Mouse (Mus musculus) kidney, adult 9 months (tissue): Measurements from ENCODE around the gene Jup.
A peak's percentile ranks its signal among the peaks of the same experiment; 100 is the strongest.

Source experiments
- DNase-seq: peaks from one replicate; pipeline ENCODE4 v3.0.0; 2022

Jup gene

DNA sequence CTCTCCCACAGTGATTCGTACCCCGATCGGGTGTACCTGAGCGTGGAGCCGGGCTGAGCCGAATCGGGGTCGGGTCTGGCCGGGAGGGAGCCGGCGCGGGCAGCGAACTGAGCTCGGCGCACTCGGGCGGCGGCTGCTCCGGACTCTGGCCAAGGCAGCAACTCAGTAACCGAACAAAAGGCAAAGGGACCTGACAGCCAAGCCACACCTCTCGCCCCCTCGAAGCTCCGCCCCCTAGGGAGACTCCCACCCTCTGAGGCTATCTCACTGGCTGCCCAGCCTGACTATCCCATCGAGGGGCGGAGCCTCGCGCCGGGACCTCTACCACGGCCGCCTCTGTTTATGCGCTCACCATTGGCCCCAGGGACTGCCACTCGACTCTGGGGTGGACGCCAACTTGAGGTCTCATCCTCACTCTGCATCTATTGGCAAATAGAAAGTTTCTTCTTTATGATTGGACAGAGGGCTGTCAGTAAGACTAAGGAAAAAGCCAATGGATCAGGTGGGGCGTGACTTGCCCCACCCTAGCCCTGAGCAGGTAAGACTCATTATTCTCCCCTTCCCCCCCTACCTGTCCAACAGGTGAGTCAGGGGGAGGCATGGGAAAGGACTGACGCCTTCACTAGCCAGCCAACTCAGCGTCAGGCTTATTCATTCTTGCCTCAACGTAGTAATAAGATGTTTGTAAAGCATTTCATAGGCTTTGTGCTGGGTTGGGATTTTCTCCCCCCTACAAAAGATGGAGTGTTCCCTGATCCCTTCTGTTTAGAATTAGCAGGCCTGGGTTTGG, at the start of gene Jup:
Gene Jup (minus strand): TSS at position 164 of the 790 bp plus-strand sequence.
- DNase-seq, result peak; percentile 100

DNA sequence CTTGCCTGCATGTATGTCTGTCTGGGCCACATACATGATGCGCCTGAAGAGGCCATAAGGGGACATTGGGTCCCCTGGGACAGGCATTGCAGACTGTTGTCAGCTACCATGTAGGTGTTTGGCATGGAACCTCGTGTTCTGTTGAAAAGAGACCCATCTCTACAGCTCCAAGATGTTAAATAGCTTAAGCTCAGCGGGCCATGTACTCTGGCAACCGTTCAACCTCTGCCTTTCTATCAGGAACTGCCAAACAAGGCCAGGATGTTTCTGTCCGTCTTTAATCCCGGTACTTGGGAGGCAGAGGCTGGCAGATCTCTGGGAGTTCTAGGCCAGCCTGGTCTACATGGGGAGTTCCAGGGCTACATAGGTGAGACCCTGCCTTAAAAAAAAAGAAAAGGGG, 45.1 kb upstream of the Jup start:
- DNase-seq, result peak; percentile 45

DNA sequence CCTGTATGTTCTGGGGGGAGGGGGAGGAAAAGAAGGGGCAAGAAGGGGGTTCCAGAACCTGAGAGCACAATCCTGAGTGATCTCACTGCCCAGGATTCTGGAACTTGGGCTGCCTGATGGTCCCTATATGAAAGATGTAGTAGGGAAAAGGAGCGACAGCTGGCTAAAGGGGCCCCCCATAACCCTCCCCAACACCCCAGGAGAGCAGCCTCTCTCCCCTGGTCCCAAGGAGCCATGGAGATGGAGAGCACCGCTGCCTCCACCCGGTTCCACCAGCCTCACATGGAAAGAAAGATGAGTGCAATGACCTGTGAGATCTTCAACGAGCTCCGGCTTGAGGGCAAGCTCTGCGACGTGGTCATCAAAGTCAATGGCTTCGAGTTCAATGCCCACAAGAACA, 44.2 kb upstream of the Jup start, which contains the start of the genes Nt5c3b and Klhl10:
Gene Nt5c3b (minus strand): TSS at position 12 of the 400 bp plus-strand sequence.
Gene Klhl10 (plus strand): TSS at position 121 of the 400 bp plus-strand sequence.
- no peak for DNase-seq

DNA sequence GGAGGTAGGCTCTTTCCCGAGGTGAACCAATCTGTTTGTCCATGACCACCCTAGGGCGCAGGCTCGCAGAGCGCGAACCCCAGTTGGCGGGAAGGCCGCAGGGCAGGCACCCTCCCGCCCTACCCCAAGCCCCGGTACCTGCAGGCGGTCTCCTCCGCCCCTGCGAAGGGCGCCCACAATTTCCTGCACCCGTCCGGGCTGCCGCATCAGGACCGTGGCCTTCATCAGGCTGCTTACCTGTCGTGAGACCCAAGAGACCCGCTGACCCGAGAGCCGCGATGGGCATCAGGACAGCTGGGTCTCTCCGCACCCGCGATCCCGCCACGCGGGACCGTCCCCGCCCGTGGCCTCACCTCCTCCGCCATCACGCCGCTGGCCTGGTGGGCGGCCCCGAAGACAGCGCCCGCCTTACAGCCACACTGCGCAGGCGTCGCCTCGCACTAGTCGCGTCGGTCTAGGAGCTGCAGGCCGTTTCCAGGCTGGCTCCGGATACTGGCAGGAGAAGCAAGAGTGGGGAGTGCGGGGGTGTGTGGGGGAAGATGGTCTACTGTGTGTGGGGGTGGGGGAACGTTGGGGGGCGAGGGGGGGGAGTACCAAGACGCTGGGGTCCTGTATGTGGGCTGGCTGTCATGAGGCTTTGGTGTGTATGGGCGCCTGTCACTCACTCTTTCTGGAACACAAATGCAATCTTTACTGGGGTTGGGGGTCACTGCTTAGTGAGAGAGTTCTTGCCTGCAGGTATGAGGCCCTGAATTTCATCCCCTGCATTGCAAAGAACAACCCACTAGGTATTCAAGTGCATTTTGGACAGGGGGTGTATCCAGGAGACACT, 43.3 kb upstream of the Jup start:
- DNase-seq, result peak; percentile 71

DNA sequence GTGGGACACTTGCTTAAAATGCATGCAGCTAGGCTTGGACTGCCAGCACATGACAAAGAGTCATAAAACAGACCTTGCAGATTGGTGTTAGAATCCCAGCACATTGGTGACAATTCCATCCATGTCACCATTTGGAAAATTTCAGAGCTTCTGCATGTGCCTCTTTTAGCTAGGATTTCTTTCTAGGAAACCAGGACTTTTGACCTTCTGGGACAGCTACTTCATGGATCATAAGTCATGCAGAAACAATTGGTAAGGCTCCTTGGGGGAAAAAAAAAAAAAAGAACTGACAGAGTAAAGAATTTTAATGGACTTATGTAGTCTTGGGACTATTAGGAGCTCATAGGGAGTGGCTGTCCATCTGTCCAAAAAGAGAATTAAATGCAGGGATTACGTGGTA, 40.3 kb upstream of the Jup start:
- peak; percentile 63 for DNase-seq

DNA sequence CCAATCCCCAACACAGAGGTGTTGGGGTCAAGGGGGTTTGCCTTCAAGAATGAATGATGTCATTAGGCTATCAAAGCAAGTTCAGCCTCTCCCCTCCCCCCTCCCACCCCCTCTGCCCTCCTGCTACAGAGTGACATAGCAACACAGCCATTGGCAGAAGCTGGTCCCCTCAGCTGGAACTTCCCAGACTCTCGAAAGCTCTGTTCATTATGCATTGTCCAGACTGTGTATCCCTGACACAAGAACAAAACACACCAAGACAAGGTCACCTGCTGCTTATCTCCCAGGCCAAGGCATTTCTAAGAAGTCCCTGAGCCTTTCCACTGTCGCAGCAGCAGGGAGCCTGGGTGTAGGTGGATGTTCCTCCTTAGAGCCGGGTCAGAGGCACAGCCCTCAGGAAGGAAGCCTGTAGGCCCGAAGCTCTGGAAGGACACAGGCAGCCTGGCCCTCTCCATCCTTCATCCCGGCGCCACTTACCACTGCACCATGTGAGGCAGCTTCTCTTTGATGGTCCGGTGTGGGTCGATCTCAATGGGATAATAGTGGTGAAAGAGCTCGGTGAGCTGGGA, 38.2 kb upstream of the Jup start:
- DNase-seq, result no peak

DNA sequence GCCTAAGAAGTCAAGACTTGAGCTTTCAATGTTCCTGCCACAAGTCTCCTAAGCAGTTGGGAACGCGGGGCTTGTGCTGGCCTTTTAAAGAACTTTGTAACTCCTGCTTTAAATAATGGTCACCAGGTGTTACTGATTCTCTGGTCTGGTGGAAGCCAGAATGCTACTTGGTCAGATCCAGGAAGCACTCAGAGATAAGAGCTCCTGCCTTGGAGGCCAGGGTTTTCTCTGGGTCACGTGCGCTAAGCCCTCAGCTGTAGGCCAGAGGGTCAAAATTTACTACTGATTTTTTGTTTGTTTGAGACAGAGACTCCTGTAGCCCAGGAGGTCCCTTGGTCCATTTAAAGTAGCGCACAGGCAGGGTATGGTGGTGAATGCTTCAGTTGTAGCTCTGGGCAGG, 34.4 kb upstream of the Jup start:
- DNase-seq, result no peak

DNA sequence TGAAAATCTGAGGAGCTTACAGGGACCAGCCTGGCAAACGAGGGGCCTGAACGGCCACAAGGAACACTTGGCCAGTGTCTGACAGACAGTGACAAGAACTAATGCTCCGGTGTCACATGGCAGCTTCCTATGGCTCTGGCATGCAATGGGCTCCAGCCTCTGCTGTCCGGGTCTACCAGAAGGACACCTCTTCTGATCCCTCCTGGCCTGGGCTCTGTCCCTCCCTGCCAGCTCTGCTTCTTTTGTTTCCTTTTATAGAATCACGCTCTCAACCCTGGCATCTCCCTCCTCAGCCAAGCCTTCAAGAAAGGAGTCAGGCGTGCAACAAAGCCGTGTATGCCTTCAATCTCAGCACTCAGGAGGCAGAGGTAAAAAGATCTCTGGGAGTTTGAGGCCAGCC, 32.5 kb upstream of the Jup start:
- DNase-seq, result no peak

DNA sequence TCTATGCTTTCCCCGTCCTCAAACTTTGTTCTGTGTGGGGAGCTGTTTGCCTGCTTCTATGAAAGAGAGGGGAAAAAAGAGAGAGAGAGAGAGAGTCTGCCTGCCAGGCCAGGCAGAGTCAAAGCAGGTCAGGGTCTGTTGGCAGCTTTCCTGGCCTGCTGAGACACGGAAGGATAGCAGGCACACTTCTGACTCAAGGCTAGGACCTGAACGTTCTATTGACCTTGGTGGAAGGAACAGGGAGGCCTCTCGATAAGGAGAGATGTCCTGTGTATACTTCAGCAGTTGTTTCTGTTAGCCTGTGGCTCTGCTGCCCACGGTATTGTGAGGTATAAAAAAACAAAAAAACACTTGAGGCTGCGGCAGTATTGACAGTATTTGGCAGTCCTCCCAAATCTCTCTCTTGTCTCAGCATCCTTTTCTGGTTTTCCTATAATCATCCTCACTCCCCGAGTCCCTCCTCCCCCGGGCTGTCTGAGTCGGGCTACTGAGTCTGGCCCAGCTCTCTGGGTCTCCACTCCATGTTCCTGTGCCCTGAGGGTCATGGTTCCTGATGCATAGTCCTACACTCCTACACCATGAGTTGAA, 31.1 kb upstream of the Jup start:
- no peak for DNase-seq

DNA sequence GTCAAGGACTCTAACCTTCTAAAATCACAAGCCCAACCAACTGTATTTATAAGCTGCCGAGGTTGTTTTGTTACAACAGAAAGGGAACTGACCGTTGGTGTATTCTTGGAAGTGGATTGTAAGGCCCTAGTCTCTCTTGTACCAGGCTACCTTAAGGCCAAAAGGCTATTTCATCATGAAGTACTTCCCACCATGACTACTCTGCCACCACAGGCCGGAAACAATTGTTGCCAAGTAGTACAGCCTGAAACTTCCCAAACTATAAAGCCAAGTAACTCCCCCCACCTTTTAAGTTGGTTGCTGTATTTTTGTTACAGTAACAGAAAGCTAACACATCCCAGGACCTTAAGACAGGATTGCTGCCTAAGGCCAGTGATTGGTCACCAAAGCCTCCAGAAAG, 29.3 kb upstream of the Jup start:
- DNase-seq, result no peak

DNA sequence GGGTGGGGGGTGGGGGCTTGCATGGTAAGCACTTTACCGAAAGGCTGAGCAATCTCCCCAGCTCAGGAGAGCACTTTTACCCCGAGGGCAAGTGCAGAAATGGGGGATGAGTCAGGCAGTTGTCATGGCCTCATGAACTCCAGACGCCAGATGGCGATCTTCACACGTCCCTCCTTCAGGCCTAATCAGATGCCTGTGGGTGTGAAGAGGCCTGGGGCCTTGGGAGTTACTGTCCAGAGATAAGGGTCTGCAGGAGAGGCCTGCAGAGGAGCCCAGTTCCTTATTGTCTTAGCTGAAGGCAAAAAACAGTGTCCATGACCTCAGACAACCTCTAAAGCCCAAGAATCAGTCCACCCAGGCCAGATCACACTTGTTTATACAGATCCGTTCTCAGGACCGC, 28.3 kb upstream of the Jup start:
- DNase-seq, result peak; percentile 81

DNA sequence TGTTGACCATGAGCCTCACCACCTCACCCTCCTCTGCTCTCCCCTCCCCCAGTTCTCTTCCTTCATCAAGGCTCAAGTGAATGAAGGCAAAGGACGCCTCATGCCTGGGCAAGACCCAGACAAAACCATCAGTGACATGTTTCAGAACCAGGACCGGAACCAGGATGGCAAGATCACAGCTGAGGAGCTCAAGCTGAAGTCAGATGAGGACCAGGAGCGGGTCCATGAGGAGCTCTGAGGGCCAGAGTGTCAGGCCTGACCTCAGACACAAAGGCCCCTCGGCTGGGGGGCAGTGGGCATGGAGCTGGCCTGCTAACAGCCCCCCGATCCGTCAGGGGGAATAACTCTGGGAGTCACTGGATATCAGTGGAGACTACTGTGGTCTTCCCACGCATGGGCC, 26.3 kb upstream of the Jup start:
- no peak for DNase-seq

DNA sequence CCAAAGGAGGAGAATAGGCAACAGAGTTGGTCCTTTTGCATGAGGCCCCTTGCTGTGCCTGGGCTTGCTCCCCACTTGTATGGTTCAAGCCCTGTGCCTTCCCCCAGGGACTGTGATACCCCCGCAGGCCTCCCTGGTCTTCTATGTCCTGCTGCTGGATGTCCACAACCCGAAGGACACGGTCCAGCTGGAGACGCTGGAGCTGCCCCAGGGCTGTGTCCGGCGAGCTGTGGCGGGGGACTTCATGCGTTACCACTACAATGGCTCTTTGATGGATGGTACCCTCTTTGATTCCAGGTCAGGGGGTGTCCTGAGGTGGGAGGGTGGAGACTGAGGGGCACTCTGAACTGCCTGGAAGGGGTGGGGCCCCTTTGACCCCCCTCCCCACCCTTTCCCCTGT, 24.0 kb upstream of the Jup start:
- no peak for DNase-seq

DNA sequence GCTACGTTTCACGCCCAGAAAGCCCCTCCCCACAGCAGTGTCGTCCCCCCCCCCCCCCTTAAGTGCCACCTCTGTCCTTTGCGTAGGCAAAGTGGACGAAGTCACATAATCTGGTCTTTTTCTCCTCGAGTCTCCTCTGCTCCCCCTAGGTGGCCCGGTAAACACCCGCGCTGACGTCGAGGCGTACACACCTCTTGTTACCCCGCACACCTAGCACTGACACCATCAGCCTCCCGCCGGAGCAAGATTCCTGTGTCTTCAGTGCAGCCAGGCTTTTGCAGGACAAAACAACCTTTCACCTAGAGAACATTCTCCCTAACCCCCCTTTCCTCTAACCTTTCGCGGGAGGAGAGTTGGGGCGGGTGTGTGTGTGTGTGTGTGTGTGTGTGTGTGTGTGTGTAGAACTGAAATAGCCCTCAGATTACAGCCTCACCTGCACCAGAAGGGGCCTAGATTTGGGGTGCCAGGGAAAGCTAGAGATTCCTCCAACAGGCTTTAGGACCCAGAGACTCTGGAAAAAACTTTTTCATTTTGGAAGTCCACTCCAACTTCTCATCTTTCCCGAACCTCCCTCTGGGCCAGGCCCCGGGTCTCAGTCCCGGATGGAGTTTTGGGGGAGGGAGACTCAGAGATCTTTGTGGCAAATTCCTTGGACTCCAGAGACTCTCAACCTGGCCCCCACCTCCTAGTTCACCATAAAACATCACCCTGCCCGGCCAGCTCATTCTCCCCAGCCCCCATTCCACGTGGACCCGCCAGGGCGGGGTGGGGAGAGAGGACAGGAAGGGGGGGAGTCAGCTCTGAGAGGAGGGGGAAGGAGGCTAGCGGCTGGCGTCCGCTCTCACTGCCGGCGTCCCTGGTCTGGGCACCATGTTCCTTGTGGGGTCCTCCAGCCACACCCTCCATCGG, 17.6 kb upstream of the Jup start, which contains the start of gene Fkbp10:
Gene Fkbp10 (plus strand): TSS at position 784 of the 909 bp plus-strand sequence.
- peak; percentile 32 for DNase-seq

DNA sequence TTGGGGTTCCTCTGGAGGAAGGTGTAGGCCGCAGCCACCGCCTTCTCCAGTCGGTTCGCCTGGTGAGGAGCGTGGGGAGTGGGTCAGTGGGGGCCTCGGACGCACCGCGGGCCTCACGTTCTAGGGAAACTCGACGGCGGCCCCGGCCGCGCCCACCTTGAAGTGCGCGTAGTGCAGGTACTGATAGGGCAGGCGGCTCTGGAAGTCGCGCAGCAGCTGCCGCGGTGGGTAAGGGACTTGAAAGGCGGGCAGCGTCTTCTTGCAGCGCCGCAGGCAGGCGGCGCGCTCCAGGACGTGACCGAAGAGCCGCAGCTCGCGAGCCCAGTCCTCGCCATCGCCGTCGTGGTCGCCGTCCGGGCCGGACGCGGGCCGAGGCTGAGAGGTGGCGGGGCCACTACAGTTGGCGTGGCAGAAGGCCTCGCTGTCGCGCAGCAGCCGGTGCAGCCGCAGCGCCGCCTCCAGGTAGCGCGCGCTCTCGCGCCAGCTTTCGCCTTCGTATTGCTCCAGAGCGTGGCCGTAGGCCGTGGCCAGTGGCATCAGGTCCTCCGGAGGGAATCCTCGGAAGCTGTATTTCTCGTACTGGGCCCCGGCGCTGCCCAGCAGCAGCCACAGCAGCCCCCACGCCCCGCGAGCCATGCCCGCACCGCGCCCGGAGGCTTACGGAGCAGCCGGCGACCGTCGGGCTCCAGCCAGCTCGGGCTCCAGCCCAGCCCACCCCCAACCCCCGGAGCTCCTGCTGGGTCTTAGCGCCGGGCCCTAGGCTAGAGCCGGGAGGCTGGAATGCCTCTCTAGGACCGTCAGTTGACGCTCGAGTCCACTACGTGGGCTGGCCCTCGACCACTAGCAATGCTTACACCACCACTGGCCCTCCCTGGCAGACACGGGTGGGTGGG, 16.7 kb upstream of the Jup start, which contains the start of gene P3h4:
Gene P3h4 (minus strand): TSS at position 816 of the 893 bp plus-strand sequence.
- peak; percentile 80 for DNase-seq

DNA sequence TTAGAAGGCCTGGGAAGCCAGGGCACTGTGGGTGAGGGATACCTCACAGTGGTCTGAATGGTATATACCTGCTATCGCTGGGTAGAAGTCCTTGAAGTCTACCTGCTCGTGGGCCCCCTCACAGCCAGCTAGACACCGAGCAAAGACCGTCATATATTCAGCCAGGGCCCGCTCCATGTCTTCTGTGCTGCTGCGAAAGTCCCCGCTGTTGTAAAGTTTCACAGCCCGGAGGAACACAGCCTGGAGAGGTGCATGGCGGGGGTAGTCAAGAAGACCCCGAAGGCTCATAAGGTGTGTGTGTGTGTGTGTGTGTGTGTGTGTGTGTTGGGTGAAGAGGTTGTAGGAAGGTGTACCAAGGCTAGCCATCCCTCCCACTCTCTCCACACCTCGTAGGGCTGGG, 16.0 kb upstream of the Jup start:
- no peak for DNase-seq

DNA sequence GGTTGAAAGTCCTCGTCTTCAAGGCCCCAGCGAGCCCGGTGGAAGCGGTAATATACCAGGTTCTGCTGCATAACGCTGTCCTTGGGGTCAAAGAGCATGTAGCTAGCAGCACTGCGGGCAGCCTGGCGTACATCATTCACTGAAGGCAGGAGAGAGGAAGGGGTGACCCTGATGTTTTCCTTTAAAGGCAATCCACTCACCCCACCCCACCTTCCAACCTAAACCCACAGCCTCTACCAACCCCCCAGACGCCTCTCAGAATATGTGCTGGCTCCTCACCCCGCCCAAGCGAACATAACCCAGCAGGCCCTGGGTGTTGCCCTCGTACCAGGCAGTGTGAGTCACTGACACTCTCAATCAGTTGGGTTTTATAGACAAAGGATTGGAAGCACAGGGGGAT, 14.2 kb upstream of the Jup start:
- DNase-seq, result no peak

DNA sequence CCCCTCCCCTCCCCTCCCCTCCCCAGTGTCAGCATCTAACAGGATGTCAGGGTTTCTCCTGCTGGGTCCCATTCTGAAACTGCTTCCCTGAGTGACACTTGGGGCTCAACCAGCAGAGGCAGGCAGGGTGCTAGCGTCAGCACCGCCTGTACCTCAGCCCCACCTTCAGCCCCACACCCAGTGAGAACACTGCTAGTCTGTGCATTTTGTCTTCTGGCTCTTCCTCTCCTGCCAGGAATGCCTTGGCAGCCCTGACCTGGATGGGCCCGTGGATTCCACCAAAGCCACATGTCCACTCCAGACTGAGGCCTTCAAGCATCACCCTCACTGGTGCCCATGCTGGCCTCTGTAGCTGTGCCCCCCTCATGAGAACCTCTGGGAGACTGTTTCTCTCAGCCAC, 12.1 kb upstream of the Jup start:
- DNase-seq, result no peak

DNA sequence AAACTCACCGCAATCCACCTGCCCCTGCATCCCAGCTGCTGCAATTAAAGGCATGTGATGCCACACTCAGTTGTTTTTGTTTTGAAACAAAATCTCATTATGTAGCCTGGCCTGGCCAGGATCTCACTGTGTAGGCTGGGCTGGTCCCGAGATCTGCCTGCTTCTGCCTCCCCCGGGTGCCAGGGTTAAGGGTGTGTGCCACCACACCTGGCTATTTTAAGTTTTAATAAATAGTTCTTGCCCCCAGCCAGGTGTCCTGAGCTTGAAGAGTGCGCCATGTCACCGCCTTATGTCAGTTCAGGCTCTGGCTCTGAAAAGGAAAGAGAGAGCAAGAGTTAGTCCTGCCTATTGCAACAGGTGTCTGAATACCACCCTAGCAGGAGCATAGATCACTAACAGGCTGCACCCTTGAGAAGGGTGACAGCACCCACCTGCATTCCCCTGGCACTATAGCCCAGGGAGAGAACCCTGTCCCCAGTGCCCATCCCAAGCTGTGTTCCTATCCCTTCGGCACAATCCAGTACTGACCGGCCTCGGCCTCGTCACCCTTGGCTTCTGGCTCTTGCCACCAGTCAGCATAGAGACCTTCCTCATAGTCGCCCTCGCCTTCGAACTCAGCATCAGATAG, 11.4 kb upstream of the Jup start:
- no peak for DNase-seq

DNA sequence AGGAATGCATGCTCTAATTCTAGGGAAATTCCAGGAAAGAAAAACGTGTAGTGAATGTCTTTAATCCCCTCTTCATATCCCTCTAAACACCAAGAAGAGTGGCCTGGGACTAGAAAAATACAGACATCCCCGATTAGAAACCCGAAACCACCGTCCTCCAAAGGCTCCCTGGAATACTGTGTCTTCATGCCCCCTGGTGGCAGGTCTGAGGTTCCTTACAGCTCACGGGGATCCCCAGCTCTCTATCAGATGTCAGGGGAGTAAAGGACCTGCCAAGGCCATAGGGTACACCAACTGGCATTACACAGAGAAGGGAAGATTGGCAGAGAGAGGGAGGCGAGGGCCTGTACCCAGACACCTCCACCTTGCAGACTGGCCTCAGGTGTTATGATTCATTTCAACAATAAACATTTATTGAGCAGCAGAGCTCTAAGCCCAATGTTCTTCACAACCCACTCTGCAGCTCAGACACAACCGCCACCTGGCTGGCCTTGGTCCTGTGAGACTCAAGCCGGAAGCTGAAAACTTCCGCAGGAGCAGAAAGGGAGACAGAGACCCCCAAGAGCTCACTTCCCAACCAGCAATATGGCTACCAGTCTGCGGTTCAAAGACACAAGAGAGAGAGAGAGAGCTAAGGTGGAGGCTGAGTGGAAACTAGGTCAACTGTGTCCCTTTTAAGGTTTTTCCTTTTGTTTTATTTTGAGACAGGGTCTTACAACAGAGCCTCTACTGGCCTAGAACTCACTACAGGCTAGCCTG, 10.7 kb upstream of the Jup start:
- DNase-seq, result peak; percentile 87
